Mouse (Mus musculus) liver, postnatal 0 days (tissue): ENCODE results near the gene Nup85. TPM values are rescaled to one million over a fixed set of nuclear protein-coding genes. Genes with fewer than 3 reads are reported as not detected.
"Not testable (repeated sequence)": the region's sequence is repeated elsewhere in the genome, so short reads cannot be mapped to it uniquely, and the experiment has no call there.

Source experiments
- ATAC-seq: fragments of 200-750 bp; cut with Nextera tagmentation; 2 replicates; pipeline ENCODE4 v1.8.0; 2017; ENCODE audit warnings: mild to moderate bottlenecking, moderate library complexity
- DNase-seq: peaks from one replicate; pipeline ENCODE4 v3.0.0-alpha.2; 2016
- H3K27ac ChIP-seq: fragments of 300-500 bp; sonication (generic); 2 replicates; pipeline ENCODE4 v1.5.1; 2014; ENCODE audit warnings: antibody characterized with exemption, moderate library complexity, mild to moderate bottlenecking, low read depth
- H3K27me3 ChIP-seq: fragments of 300-500 bp; sonication (generic); 2 replicates; pipeline ENCODE4 v1.6.1; 2014; ENCODE audit warnings: low read length, control low read depth, mixed read lengths; ENCODE audit not compliant: insufficient read depth
- H3K36me3 ChIP-seq: fragments of 300-500 bp; sonication (generic); replicated peaks from 2 replicates; pipeline ENCODE4 v1.6.1; 2014; ENCODE audit warnings: mild to moderate bottlenecking, control low read depth, low read length, moderate library complexity, mixed read lengths; ENCODE audit not compliant: insufficient read depth
- H3K4me1 ChIP-seq: fragments of 300-500 bp; sonication (generic); 2 replicates; pipeline ENCODE4 v1.6.1; 2014; ENCODE audit warnings: antibody characterized with exemption, mild to moderate bottlenecking, control low read depth; ENCODE audit not compliant: insufficient read depth
- H3K4me2 ChIP-seq: fragments of 300-500 bp; sonication (generic); 2 replicates; pipeline ENCODE4 v1.6.1; 2014; ENCODE audit warnings: low read depth, mild to moderate bottlenecking, low read length, moderate library complexity, mixed read lengths
- H3K4me3 ChIP-seq: fragments of 300-500 bp; sonication (generic); 2 replicates; pipeline ENCODE4 v1.5.1; 2014; ENCODE audit warnings: low read depth, low read length
- H3K9ac ChIP-seq: fragments of 300-500 bp; sonication (generic); replicated peaks from 2 replicates; pipeline ENCODE4 v1.6.1; 2014; ENCODE audit warnings: mild to moderate bottlenecking, moderate library complexity
- H3K9me3 ChIP-seq: fragments of 300-500 bp; sonication (generic); 2 replicates; pipeline ENCODE4 v1.6.1; 2016; ENCODE audit warnings: mild to moderate bottlenecking, control low read depth, low read length, mixed read lengths
- CTCF ChIP-seq: sonication (generic); IDR thresholded peaks from 2 replicates; pipeline ENCODE4 v1.5.1; 2016; ENCODE audit warnings: antibody characterized with exemption, low read depth
- EP300 ChIP-seq: IDR thresholded peaks from 2 replicates; pipeline ENCODE4 v1.6.1; 2016; ENCODE audit warnings: antibody characterized with exemption, low read depth, mild to moderate bottlenecking
- WGBS: fragments of 180-500 bp; shearing (Covaris S2); extraction: QIAGEN DNeasy Blood & Tissue Kit; methylation state at CpG from one replicate; pipeline ENCODE4 v1.1.7; 2014; ENCODE audit not compliant: insufficient replicate concordance; 5-methylcytosine and 5-hydroxymethylcytosine counted together
- polyA plus RNA-seq: library from polyadenylated mRNA; unstranded; fragments of >200 nt; fragmentation: Nextera tagmentation; extraction: Ambion mirVana; gene quantifications from 2 replicates; pipeline ENCODE4 v1.2.1, GENCODE M21; 2015

The Nup85 gene
- polyA plus RNA-seq, 1 experiment from 2014 or later, result 46.0 TPM

DNA sequence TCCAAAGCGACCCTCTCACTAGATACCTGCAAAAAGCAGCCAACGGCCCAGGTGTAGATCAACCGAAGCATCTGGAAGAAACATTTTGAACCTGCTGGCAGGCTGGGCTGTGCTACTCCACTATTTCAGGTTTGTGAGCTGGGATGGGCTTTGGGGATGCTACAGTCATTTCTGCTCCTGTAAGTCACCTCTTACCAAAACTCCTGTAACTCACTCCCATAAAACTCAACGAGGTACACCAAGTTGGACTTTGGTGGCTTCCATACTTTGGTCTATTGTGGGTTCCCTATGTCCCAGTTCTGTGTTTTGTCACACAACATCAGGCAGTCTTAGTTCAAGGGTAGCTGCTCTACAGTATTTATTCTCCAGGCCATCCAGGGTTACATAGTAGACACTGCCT, 43.2 kb upstream of the Nup85 start:
- no peak overlapping the region for H3K27ac ChIP-seq
- no peak overlapping the region for H3K9ac ChIP-seq
- 76% methylated on average over 4 of the region's 4 CpGs for WGBS
- DNase-seq, result no peak
- TF ChIP-seq EP300, result no peak
- TF ChIP-seq CTCF, result no peak
- H3K27me3 ChIP-seq, result no peaks in the 10 kb centered on the region
- ATAC-seq, result no peak
- no peaks in the 10 kb centered on the region for H3K4me1 ChIP-seq
- peaks cover 22% of the 10 kb centered on the region for H3K36me3 ChIP-seq
- no peak overlapping the region for H3K4me3 ChIP-seq
- H3K4me2 ChIP-seq, result no peak overlapping the region
- no peaks in the 10 kb centered on the region for H3K9me3 ChIP-seq

DNA sequence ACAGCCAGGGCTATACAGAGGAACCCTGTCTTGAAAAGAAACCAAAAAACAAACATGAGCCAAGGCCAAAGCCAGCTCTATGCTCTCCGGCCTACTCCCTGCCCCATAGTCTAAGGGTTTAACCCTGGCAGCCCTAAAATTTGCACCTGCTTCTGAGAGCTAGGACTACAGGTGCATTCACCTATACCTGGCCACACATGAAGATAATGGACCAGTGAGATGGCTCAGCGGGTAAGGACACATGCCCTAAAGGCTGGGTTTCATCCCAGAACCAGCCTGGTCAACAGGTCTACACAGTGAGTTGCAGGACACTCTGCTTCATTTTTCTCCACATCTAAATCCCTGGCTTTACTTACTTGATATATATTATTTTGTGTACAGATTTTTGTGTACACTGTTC, 42.0 kb upstream of the Nup85 start:
- no peak overlapping the region for H3K9ac ChIP-seq
- peaks cover 32% of the 10 kb centered on the region for H3K36me3 ChIP-seq
- no peaks in the 10 kb centered on the region for H3K4me1 ChIP-seq
- no peaks in the 10 kb centered on the region for H3K27me3 ChIP-seq
- no peak overlapping the region for H3K4me3 ChIP-seq
- no peak overlapping the region for H3K4me2 ChIP-seq
- no peak overlapping the region for H3K27ac ChIP-seq
- no peak for TF ChIP-seq CTCF
- no peak for TF ChIP-seq EP300
- WGBS, result 97% methylated on average over 2 of the region's 2 CpGs
- DNase-seq (no peak), ATAC-seq (no peak)
- no peaks in the 10 kb centered on the region for H3K9me3 ChIP-seq

DNA sequence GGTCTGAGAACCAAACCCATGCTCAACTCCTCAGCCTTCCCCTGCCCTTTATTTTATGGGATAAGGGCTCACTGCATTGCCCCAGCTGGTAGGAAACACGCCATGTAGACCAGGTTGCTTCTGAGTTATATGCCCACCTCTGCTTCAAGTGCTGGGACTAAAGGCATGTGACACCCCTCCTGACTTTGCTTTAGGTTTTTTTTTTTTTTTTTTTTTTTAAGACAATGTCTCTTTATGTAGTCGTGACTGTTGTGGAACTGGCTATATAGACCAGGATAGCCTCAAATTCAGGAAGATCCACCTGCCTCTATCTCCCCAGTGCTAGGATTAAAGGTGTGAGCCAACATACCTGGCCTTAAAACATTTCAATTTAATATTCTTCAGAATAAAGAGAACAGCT, 41.5 kb upstream of the Nup85 start:
- no peaks in the 10 kb centered on the region for H3K27me3 ChIP-seq
- H3K4me1 ChIP-seq, result no peaks in the 10 kb centered on the region
- 74% methylated on average over 2 of the region's 2 CpGs for WGBS
- ATAC-seq, result no peak
- DNase-seq, result no peak
- peaks cover 37% of the 10 kb centered on the region for H3K36me3 ChIP-seq
- no peaks in the 10 kb centered on the region for H3K9me3 ChIP-seq
- no peak overlapping the region for H3K27ac ChIP-seq
- H3K4me3 ChIP-seq, result no peak overlapping the region
- no peak overlapping the region for H3K9ac ChIP-seq
- TF ChIP-seq CTCF, result no peak
- TF ChIP-seq EP300, result no peak
- H3K4me2 ChIP-seq, result no peak overlapping the region

DNA sequence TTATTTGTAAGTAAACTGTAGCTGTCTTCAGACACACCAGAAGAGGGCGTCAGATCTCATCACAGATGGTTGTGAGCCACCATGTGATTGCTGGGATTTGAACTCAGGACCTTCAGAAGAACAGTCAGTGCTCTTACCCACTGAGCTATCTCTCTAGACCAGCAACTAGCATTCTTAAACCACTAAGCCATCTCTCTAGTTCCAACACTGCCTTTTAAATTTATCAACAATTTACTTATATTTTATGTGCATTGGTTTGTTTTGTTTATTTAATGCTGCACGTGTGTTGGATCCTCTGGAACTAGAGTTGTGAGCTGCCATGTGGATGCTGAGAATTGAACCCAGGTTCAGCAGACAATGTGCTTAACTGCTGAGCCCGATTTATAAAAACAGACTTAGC, 37.8 kb upstream of the Nup85 start:
- H3K9ac ChIP-seq, H3K4me2 ChIP-seq, H3K4me1 ChIP-seq, H3K4me3 ChIP-seq, H3K27me3 ChIP-seq, ATAC-seq, DNase-seq, H3K9me3 ChIP-seq, H3K27ac ChIP-seq: not testable (repeated sequence)
- H3K36me3 ChIP-seq, result peaks cover 58% of the 10 kb centered on the region
- WGBS, result 85% methylated on average over 3 of the region's 3 CpGs

- no peak for TF ChIP-seq CTCF
- no peak for TF ChIP-seq EP300
- 4% methylated on average over 11 of the region's 11 CpGs for WGBS
- Histone ChIP-seq H3K4me2 (peak overlapping the region; percentile 78), H3K27ac (peak overlapping the region; percentile 99), H3K4me1 (peaks cover 10% of the 10 kb centered on the region), H3K9me3 (no peaks in the 10 kb centered on the region), H3K27me3 (no peaks in the 10 kb centered on the region), H3K36me3 (peaks cover 38% of the 10 kb centered on the region), H3K9ac (peak overlapping the region; percentile 96), H3K4me3 (peak overlapping the region; percentile 86)
- ATAC-seq (no peak), DNase-seq (no peak)
These were observed 29.4 kb upstream of the Nup85 start for GRCm38 (mm10) chr11:115534759-115535371.

DNA sequence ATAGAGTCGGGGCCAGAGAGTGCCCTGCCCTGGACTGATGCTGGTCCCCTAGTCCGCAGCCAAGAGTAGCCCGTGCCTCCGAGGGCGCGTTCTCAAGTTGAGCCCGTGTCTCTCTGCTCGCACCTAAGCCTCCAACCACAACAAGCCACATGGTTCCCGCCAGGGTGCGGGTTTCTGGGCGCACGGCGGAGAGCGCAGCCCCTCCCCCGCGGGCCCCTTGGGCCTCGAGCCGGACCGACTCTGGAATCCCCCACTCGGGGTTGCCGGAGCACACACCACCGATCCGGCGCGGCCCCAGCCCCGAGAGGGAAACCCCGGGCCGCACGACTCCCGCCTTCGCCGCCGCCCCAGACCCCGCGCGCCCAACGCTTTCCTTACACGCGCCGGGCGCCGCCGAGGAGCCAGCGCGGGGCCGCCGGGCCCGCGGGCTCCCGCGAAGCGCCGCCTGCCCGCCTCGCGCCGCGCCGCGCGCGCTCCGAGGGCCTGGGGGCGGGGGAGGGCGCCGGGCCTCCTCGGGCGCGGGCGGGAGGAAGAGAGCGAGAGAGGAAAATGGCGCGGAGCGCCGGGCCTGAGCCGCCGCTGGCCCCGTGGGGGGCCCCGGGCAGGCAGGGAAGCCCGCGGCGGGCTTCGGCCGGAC, 28.7 kb upstream of the Nup85 start:
- Histone ChIP-seq H3K9ac (peak overlapping the region; percentile 96), H3K4me3 (peak overlapping the region; percentile 86), H3K27me3 (no peaks in the 10 kb centered on the region), H3K4me1 (peaks cover 10% of the 10 kb centered on the region), H3K27ac (peak overlapping the region; percentile 99), H3K9me3 (no peaks in the 10 kb centered on the region), H3K4me2 (peak overlapping the region; percentile 78), H3K36me3 (peaks cover 32% of the 10 kb centered on the region)
- TF ChIP-seq CTCF (no peak), EP300 (no peak)
- ATAC-seq (peak; percentile 78), DNase-seq (peak; percentile 75)
- WGBS, result under 1% methylated on average over 42 of the region's 84 CpGs
